Mouse (Mus musculus) bone marrow, adult 2 months (tissue): Measurements from ENCODE around the gene Pip4k2b. TPM values are rescaled to one million over a fixed set of nuclear protein-coding genes. Genes with fewer than 3 reads are reported as not detected.
"Not testable (repeated sequence)": the region's sequence is repeated elsewhere in the genome, so short reads cannot be mapped to it uniquely, and the experiment has no call there.

Source experiments
- H3K27ac ChIP-seq: fragments of 200-500 bp; 2 replicates; pipeline ENCODE4 v1.5.1; 2012; ENCODE audit warnings: low read depth, mild to moderate bottlenecking, control low read depth, inconsistent platforms, low read length; ENCODE audit not compliant: control insufficient read depth, poor library complexity, insufficient read depth
- H3K4me1 ChIP-seq: fragments of 200-500 bp; 2 replicates; pipeline ENCODE4 v1.6.1; 2011; ENCODE audit warnings: low read length; ENCODE audit not compliant: control insufficient read depth, insufficient read depth
- H3K4me3 ChIP-seq: fragments of 200-500 bp; replicated peaks from 2 replicates; pipeline ENCODE3; 2011; ENCODE audit warnings: mild to moderate bottlenecking, low read depth, low read length, control low read depth; ENCODE audit not compliant: control insufficient read depth
- CTCF ChIP-seq: fragments of 200-500 bp; IDR thresholded peaks from 2 replicates; pipeline ENCODE4 v1.5.1; 2011; ENCODE audit warnings: low read length, control low read depth; ENCODE audit not compliant: control insufficient read depth, insufficient read depth
- POLR2A ChIP-seq: fragments of 200-500 bp; IDR thresholded peaks from 2 replicates; pipeline ENCODE4 v1.6.1; 2011; ENCODE audit warnings: low read depth, mild to moderate bottlenecking, control low read depth, low read length, borderline replicate concordance; ENCODE audit not compliant: control insufficient read depth
- WGBS: fragments of 180-500 bp; shearing (Covaris S2); methylation state at CpG from one replicate; pipeline ENCODE4 v1.1.7; 2018; 5-methylcytosine and 5-hydroxymethylcytosine counted together
- polyA plus RNA-seq: library from polyadenylated mRNA; stranded (reverse); fragments of >200 nt; gene quantifications from 2 replicates; pipeline ENCODE4 v1.2.4, GENCODE M21; 2011; ENCODE audit warnings: low replicate concordance; ENCODE audit not compliant: missing spikeins, insufficient read depth, insufficient read length

Gene Pip4k2b
- polyA plus RNA-seq = 9.5 and 11.7 TPM in 2 replicates

GRCm38 (mm10) chr11:97744063-97744717 lies at the start of gene Pip4k2b:
Pip4k2b (minus strand) TSS chr11:97744704.
- peaks cover 4% of the 10 kb centered on the region for H3K4me1 ChIP-seq
- H3K4me3 ChIP-seq = peak within 1 kb of the TSS; percentile 80
- WGBS = under 1% methylated on average over 62 of the region's 63 CpGs
- TF ChIP-seq POLR2A (no peak), CTCF (no peak)
- peak within 1 kb of the TSS; percentile 89 for H3K27ac ChIP-seq

- no peak overlapping the region for H3K27ac ChIP-seq
- no peaks in the 10 kb centered on the region for H3K4me1 ChIP-seq
- no peak overlapping the region for H3K4me3 ChIP-seq
- WGBS = under 1% methylated on average over 2 of the region's 2 CpGs
- TF ChIP-seq CTCF = no peak
- no peak for TF ChIP-seq POLR2A
Measured at GRCm38 (mm10) chr11:97793165-97793564, 48.7 kb upstream of the Pip4k2b start.

DNA sequence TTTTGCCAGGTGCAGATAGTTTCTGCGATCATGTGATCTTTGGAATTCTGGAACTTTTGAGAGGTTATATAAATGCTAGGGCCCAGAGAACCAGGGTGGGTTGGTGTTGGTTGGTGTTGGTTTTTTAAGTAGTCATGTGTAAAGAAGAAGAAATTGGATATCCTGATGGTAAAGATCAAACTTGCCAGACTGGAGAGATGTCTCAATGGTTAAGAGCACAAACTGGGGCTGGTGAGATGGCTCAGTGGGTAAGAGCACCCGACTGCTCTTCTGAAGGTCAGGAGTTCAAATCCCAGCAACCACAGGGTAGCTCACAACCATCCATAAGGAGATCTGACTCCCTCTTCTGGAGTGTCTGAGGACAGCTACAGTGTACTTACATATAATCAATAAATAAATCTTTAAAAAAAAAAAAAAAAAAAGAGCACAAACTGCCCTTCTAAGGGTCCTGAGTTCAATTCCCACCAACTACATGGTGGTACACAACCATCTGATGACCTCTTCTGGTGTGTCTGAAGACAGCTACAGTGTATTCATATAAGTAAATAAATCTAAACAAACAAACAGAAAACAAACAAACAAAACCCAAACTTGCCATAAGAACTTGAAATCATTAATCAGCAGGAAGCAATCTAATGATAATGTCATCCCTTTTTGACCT lies 46.4 kb upstream of the Pip4k2b start:
- H3K27ac ChIP-seq, H3K4me1 ChIP-seq, H3K4me3 ChIP-seq: not testable (repeated sequence)
- WGBS = 71% methylated on average over 2 of the region's 2 CpGs

- Histone ChIP-seq H3K27ac (no peak overlapping the region), H3K4me1 (no peaks in the 10 kb centered on the region), H3K4me3 (no peak overlapping the region)
- 81% methylated on average over 5 of the region's 5 CpGs for WGBS
- TF ChIP-seq CTCF (no peak), POLR2A (no peak)
Measured at GRCm38 (mm10) chr11:97789727-97790126, 45.2 kb upstream of the Pip4k2b start.

GRCm38 (mm10) chr11:97787961-97788360 lies 43.5 kb upstream of the Pip4k2b start:
- Histone ChIP-seq H3K4me3 (no peak overlapping the region), H3K4me1 (no peaks in the 10 kb centered on the region), H3K27ac (no peak overlapping the region)
- WGBS = 84% methylated on average over 3 of the region's 3 CpGs
- TF ChIP-seq POLR2A (no peak), CTCF (no peak)

- 0 out of 2 replicates have a peak overlapping the region, but pooled peaks have one; percentile 3 for H3K27ac ChIP-seq
- peak overlapping the region; percentile 91 for H3K4me3 ChIP-seq
- H3K4me1 ChIP-seq = no peaks in the 10 kb centered on the region
- WGBS = 0% methylated on average over 10 of the region's 10 CpGs
- TF ChIP-seq POLR2A = no peak
- TF ChIP-seq CTCF = no peak
Measured at GRCm38 (mm10) chr11:97782564-97782895, 38.0 kb upstream of the Pip4k2b start.

DNA sequence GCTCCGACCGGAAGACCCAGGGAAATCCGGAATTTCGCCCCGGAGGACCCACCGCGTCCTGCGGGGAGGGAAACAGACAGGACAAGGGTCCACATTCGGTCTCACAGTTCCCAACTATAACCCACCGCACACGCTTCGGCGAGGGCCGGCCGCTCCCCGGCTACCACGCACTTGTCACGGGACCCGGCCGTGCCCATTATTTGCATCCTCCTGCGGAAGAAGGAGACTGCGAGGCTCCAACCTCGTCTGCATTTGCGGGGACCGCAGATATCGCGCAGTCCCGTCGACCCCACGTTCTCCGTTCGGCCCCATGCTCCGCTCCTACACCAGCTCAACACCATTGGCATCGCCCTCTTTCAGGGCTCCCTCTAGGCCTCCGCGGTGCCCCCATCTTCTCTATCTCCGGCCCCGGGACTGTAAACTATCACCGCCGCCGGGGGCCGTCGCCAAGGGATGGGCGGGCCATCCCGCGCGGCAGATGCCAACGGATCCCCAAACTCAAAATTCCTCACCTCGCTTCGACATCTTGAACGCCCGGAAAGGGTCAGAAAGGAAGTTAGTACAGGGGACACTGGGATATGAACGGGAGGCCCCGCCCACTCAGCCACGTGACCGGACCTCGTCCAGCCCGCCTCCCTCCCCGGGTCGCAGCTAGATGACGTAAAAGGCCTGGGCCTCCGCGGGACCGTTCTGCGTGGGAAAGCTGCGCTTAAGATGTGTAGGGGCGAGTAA lies 37.5 kb upstream of the Pip4k2b start, which contains the start of gene Rpl23:
TSS of gene Rpl23 (minus strand) at position 606 of the 732 bp plus-strand sequence.
- Histone ChIP-seq H3K27ac (peak within 1 kb of the TSS; percentile 68), H3K4me1 (no peaks in the 10 kb centered on the region), H3K4me3 (peak within 1 kb of the TSS; percentile 91)
- WGBS = under 1% methylated on average over 67 of the region's 67 CpGs
- peak; percentile 72; the same call in 1 of the 2 replicates for TF ChIP-seq POLR2A
- TF ChIP-seq CTCF = 0 out of 2 replicates have a peak, but pooled peaks have one; percentile 4

DNA sequence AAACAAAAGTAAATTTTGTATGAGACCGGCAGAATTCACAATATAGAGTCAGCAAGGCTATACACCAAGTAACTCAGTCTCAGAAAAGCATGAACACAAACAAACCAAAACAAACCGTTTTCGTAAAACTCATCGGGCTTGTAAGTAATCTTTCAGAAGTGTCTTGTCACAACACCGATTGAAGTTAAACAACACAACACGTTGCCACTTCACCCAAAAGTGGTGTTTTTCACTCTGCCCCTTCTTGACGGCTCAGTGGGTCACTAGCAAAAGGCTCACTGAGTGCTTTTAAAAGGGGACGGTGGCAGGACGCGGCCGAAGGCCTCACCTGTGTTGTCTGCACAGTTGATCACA lies 37.0 kb upstream of the Pip4k2b start:
- under 1% methylated on average over 11 of the region's 11 CpGs for WGBS
- H3K27ac ChIP-seq = peak overlapping the region; percentile 68
- TF ChIP-seq CTCF = no peak
- no peak for TF ChIP-seq POLR2A

More for the DNA sequence above, 37.0 kb upstream of the Pip4k2b start:
- peak overlapping the region; percentile 91 for H3K4me3 ChIP-seq
- no peaks in the 10 kb centered on the region for H3K4me1 ChIP-seq
